Mouse (Mus musculus) lung, embryonic 16.5 days (tissue): ENCODE data around the gene Ndc1. TPM values are rescaled to one million over a fixed set of nuclear protein-coding genes. Genes with fewer than 3 reads are reported as not detected.
"Not testable (repeated sequence)": the region's sequence is repeated elsewhere in the genome, so short reads cannot be mapped to it uniquely, and the experiment has no call there.

Source experiments
- ATAC-seq: fragments of 200-750 bp; cut with Nextera tagmentation; 2 replicates; pipeline ENCODE4 v1.8.0; 2017; ENCODE audit warnings: low read depth, mild to moderate bottlenecking, moderate library complexity
- H3K27ac ChIP-seq: fragments of 300-500 bp; sonication (generic); 2 replicates; pipeline ENCODE4 v1.5.1; 2014; ENCODE audit warnings: mild to moderate bottlenecking, control low read depth, low read length
- H3K27me3 ChIP-seq: fragments of 300-500 bp; sonication (generic); 2 replicates; pipeline ENCODE4 v1.6.1; 2014; ENCODE audit warnings: low read depth, low read length, mixed read lengths; ENCODE audit not compliant: control insufficient read depth, insufficient read depth
- H3K36me3 ChIP-seq: fragments of 300-500 bp; sonication (generic); 2 replicates; pipeline ENCODE4 v1.6.1; 2014; ENCODE audit warnings: low read length; ENCODE audit not compliant: control insufficient read depth, insufficient read depth
- H3K4me1 ChIP-seq: fragments of 300-500 bp; sonication (generic); replicated peaks from 2 replicates; pipeline ENCODE4 v1.6.1; 2014; ENCODE audit warnings: low read length, mixed read lengths; ENCODE audit not compliant: control insufficient read depth, insufficient read depth
- H3K4me2 ChIP-seq: fragments of 300-500 bp; sonication (generic); 2 replicates; pipeline ENCODE4 v1.6.1; 2014; ENCODE audit warnings: low read depth, low read length, control low read depth
- H3K4me3 ChIP-seq: fragments of 300-500 bp; sonication (generic); 2 replicates; pipeline ENCODE4 v1.5.1; 2014; ENCODE audit warnings: mild to moderate bottlenecking, low read length, control low read depth
- H3K9ac ChIP-seq: fragments of 300-500 bp; sonication (generic); 2 replicates; pipeline ENCODE4 v1.6.1; 2014; ENCODE audit warnings: low read length, control low read depth
- H3K9me3 ChIP-seq: fragments of 300-500 bp; sonication (generic); 2 replicates; pipeline ENCODE4 v1.6.1; 2016; ENCODE audit warnings: low read length; ENCODE audit not compliant: control insufficient read depth
- WGBS: fragments of 180-500 bp; shearing (Covaris S2); extraction: QIAGEN DNeasy Blood & Tissue Kit; methylation state at CpG from one replicate; pipeline ENCODE4 v1.1.7; 2014; 5-methylcytosine and 5-hydroxymethylcytosine counted together
- polyA plus RNA-seq: library from polyadenylated mRNA; unstranded; fragments of >200 nt; fragmentation: Nextera tagmentation; extraction: Ambion mirVana; gene quantifications from 2 replicates; pipeline ENCODE4 v1.2.1, GENCODE M21; 2015

The Ndc1 gene
- polyA plus RNA-seq, 1 experiment from 2014 or later, result 34.8 TPM

DNA sequence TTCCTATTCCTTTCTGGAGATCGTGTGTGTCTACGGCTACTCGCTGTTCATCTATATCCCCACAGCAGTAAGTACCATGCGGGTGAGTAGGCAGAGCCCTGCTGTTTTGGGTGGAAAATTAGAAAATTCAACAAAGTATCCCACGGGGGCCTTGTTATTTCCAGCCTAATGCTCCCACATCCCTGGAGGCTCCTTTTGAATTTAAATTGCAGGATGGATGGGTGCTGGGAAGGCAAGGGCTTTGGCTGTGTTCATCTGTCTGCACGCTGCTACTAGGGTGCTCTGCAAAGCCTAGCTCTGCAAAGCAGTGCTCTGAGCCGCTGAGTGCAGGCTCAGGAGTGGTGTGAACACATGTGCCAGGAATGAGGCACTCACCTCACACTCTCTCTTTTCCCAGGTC lies 23.0 kb upstream of the Ndc1 start:
- peaks cover 6% of the 10 kb centered on the region for H3K4me1 ChIP-seq
- no peak overlapping the region for H3K27ac ChIP-seq
- no peak overlapping the region for H3K9ac ChIP-seq
- peaks cover 2% of the 10 kb centered on the region; the same call in 1 of the 2 replicates for H3K36me3 ChIP-seq
- H3K4me2 ChIP-seq, result no peak overlapping the region
- H3K4me3 ChIP-seq, result no peak overlapping the region
- ATAC-seq, result no peak
- WGBS, result 86% methylated on average over 7 of the region's 7 CpGs
- H3K27me3 ChIP-seq, result no peaks in the 10 kb centered on the region
- no peaks in the 10 kb centered on the region for H3K9me3 ChIP-seq

DNA sequence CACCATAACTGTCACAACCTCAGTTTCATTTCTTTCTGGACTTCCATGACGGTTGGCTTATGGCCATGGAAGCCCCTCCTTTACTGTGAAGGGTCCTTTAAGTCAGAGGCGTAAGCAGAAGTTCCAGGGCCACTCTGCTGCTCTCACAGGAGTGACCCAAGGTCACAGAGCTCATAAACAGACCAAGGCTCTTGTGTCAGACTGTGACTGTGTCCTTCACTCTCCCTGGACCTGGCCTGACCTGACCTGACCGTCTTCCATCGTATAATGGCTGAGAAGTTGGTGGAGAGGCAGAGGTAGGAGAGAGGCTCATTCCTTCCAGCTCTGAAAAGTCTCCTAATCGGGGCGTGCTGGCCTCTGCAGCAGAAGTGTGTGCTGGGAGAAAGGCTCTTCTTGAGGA lies 20.4 kb upstream of the Ndc1 start:
- Histone ChIP-seq H3K36me3 (peaks cover 2% of the 10 kb centered on the region; the same call in 1 of the 2 replicates), H3K4me2 (no peak overlapping the region), H3K27me3 (no peaks in the 10 kb centered on the region), H3K9me3 (no peaks in the 10 kb centered on the region), H3K27ac (no peak overlapping the region), H3K9ac (no peak overlapping the region), H3K4me1 (peaks cover 6% of the 10 kb centered on the region), H3K4me3 (no peak overlapping the region)
- no peak for ATAC-seq
- WGBS, result 54% methylated on average over 6 of the region's 6 CpGs

DNA sequence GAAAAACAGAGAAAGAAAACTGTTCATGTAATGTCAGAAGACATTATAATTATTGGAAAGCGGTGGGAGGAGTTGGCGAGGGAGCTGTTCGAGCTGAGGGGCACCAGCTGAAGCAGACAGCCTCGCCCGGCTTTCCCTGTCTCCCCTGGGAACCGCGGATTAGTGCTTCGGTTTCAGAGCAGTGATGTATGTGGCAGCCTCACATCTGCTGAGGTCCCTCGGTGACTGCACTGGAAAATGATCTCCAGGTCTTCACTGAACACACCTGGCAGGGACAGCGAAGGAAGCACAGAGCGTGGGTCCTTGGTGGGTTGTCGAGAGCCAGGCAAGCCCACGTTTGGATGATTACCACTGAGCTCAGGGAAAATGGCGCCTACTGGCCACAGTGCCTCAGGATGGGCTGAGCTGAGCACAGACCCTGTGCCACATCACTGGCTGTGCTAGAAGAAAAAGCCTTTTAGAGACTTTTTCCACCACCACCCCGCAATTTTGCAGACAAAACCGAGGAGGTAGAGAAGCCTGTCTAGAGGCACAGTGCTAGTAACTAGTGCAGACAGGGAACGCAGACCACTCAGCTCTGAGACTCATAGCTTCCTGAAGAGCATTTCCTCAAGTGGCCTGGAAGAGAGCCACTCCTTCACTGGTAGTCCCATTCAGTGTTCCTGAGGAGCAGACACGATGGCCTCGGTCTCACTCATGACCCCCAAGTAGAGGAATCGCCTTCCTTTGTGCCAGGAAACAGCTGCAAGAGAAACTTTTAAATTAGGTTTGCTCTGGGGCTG lies 18.9 kb upstream of the Ndc1 start:
- ATAC-seq, result peak; percentile 82
- H3K4me3 ChIP-seq, result no peak overlapping the region
- 0 out of 2 replicates have a peak overlapping the region, but pooled peaks have one; percentile 25 for H3K9ac ChIP-seq
- H3K4me1 ChIP-seq, result peaks cover 6% of the 10 kb centered on the region
- H3K4me2 ChIP-seq, result peak overlapping the region; percentile 1; the same call in 1 of the 2 replicates
- no peaks in the 10 kb centered on the region for H3K9me3 ChIP-seq
- peak overlapping the region; percentile 70 for H3K27ac ChIP-seq
- H3K27me3 ChIP-seq, result no peaks in the 10 kb centered on the region
- 54% methylated on average over 20 of the region's 20 CpGs for WGBS
- peaks cover 2% of the 10 kb centered on the region; the same call in 1 of the 2 replicates for H3K36me3 ChIP-seq

DNA sequence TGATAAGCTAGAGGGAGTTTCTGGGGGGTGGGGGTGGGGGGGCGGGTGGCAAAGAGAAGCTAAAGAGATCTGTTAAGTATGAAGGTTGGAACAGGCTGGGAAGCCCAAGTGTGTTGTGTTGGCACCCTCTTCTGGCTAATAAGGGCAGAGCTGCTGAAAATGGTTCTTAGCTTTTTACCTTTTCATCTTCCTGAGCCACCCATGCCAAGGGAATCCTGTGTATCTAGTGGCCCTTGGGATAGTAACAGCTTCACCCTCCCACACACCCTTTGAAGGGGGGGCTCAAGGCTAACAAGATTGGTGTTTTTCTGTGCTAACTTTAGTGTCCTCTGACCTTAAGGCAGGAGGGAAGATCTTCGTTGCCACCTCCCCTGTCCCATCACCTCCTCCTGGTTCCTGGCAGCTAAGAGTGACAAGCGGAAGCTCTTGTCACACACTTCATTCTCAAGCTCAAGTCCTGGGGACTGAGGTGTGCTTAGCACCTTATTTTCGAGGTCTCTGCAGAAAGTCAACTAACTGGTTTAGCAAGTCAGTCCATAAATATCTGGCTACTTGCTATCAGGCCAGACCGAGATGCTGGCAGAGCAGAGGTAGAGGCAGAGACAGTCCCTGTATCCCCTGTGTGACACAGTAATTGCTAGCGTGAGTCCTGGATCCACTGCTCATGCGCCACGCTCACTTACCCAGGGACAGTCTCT lies 18.1 kb upstream of the Ndc1 start:
- H3K4me2 ChIP-seq, result peak overlapping the region; percentile 1
- H3K4me3 ChIP-seq, result no peak overlapping the region
- no peaks in the 10 kb centered on the region for H3K27me3 ChIP-seq
- peak; percentile 80 for ATAC-seq
- H3K4me1 ChIP-seq, result peaks cover 6% of the 10 kb centered on the region
- H3K36me3 ChIP-seq, result peaks cover 2% of the 10 kb centered on the region; the same call in 1 of the 2 replicates
- H3K9me3 ChIP-seq, result no peaks in the 10 kb centered on the region
- WGBS, result 48% methylated on average over 8 of the region's 8 CpGs
- 0 out of 2 replicates have a peak overlapping the region, but pooled peaks have one; percentile 25 for H3K9ac ChIP-seq
- peak overlapping the region; percentile 70 for H3K27ac ChIP-seq

DNA sequence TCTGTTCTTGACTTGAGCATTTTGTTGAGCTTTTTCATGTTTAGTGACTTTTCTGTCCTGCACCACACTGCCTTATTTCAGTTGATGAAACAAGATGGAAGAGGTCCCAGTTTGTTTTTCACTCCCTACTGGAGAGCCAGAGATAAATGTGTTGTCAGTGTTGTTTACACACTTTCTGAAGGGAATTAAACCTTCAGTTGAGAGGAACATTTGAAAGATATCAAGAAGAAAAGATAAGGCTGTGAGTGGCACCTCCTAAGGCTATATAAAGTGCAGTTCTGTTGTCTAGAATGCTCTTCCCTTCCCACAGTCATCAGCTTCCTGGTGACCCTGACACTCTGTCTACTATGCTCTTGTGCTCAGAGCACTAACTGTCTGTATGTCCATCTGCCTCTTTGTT lies 16.2 kb upstream of the Ndc1 start:
- no peaks in the 10 kb centered on the region for H3K27me3 ChIP-seq
- peaks cover 6% of the 10 kb centered on the region for H3K4me1 ChIP-seq
- ATAC-seq, result no peak

DNA sequence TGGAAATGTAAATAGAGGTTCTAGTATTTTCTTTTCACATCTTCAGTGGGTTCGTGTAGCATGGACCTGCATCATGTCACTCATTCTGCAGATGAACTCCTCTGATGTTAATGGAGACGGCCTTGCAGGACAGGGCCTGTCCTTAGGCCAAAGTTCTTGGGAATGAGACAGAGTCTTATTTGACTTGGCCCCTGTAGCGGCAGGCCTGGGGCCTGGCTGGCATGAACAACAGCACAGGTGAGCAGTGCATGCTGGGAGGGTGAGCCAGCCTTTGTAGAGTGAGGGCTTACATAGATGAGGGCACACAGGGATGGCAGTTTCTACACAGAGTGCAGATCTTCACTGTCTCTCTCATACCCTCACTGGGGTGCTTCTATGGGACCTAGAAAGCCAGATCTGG lies 14.0 kb upstream of the Ndc1 start:
- peaks cover 5% of the 10 kb centered on the region for H3K4me1 ChIP-seq
- H3K27me3 ChIP-seq, result no peaks in the 10 kb centered on the region
- H3K4me3 ChIP-seq, result no peak overlapping the region
- peaks cover 5% of the 10 kb centered on the region for H3K36me3 ChIP-seq
- no peak overlapping the region; the same call in 1 of the 2 replicates for H3K9ac ChIP-seq
- H3K4me2 ChIP-seq, result no peak overlapping the region
- no peak for ATAC-seq
- 84% methylated on average over 3 of the region's 3 CpGs for WGBS
- H3K9me3 ChIP-seq, result no peaks in the 10 kb centered on the region
- H3K27ac ChIP-seq, result no peak overlapping the region

More for the DNA sequence above, 16.2 kb upstream of the Ndc1 start:
- Histone ChIP-seq H3K27ac (no peak overlapping the region), H3K36me3 (no peaks in the 10 kb centered on the region), H3K4me3 (no peak overlapping the region), H3K9ac (no peak overlapping the region), H3K9me3 (no peaks in the 10 kb centered on the region), H3K4me2 (no peak overlapping the region)

DNA sequence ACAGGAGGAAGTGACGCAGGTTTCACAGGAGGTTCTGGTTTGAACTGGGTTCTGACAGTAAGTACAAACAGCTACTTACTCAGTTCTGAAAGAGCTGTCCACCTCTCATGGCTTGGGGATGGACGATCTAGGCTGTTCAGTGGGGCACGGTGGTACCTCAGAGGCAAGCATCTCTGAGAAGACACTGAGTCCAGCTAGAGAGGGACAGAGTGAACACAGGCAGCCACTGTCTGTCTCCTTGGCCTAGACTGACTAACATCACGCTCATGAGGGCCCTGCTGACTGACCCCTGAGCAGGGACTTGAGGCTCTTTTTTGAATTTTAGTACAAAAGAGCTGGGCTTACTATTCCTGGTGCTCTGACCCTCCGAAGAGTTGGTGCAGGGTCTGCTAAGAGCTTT lies 13.5 kb upstream of the Ndc1 start:
- WGBS, result 70% methylated on average over 5 of the region's 5 CpGs
- Histone ChIP-seq H3K9me3 (no peaks in the 10 kb centered on the region), H3K9ac (no peak overlapping the region; the same call in 1 of the 2 replicates), H3K4me2 (no peak overlapping the region), H3K4me1 (peaks cover under 1% of the 10 kb centered on the region), H3K27ac (no peak overlapping the region), H3K4me3 (no peak overlapping the region), H3K36me3 (peaks cover 6% of the 10 kb centered on the region), H3K27me3 (no peaks in the 10 kb centered on the region)
- no peak for ATAC-seq

DNA sequence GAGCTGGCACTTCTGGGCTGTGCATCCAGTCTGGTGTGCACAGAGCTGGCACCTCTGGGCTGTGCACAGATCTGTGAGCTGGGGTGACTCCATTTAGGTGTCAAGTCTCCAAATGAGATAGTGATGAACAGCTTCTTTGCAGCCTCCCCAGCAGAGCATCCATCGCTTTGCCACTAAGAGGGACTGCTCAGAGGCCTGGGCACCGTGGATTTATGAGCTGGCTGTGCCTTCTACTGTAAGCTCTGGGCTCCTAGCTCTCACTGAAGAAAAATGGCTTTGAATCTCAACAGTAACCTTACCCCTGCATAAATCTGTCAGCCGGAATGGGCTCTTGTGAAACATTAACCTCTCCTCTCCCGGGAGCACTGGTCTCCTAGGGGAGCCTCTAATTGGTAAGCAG lies 13.0 kb upstream of the Ndc1 start:
- Histone ChIP-seq H3K4me1 (no peaks in the 10 kb centered on the region), H3K27ac (no peak overlapping the region), H3K9ac (no peak overlapping the region), H3K4me3 (no peak overlapping the region), H3K36me3 (peaks cover 6% of the 10 kb centered on the region), H3K4me2 (no peak overlapping the region), H3K27me3 (no peaks in the 10 kb centered on the region), H3K9me3 (no peaks in the 10 kb centered on the region)
- WGBS, result 25% methylated on average over 4 of the region's 4 CpGs
- no peak for ATAC-seq

DNA sequence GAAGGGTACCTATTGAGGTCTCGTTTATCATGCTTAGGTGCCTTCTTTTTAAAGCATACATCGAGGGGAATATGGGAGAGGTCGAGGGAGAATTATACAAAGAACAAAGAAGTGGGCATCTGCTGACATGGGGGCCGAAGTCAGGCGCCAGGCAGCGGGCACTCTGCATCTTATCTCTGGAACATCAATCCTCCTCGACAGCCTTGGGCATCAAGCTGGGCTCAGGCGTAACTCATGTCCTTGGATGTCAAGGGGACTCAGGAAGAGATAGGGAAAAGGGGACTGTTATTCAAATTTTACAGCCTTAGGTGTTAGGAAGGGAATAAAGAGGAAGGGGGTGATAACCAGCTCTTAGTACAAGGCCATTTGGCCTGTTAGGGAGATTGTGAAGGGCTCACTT lies 10.4 kb upstream of the Ndc1 start:
- not testable (repeated sequence) for H3K27ac ChIP-seq, H3K4me3 ChIP-seq, H3K4me1 ChIP-seq, H3K4me2 ChIP-seq, H3K27me3 ChIP-seq, H3K9me3 ChIP-seq, H3K9ac ChIP-seq, ATAC-seq, H3K36me3 ChIP-seq
- WGBS, result 55% methylated on average over 8 of the region's 8 CpGs
